Mouse (Mus musculus) liver, embryonic 18 days (tissue): Measurements from ENCODE around the gene Akr1c6. TPM values are rescaled to one million over a fixed set of nuclear protein-coding genes. Genes with fewer than 3 reads are reported as not detected.

Source experiments
- polyA plus RNA-seq: library from polyadenylated mRNA; depleted of rRNA; stranded (reverse); fragments of >200 nt; gene quantifications from 2 replicates; pipeline ENCODE4 v1.2.3, GENCODE M21; 2012; rRNA removed

Akr1c6 gene
- 26.0 and 48.9 TPM in 2 replicates for polyA plus RNA-seq

DNA sequence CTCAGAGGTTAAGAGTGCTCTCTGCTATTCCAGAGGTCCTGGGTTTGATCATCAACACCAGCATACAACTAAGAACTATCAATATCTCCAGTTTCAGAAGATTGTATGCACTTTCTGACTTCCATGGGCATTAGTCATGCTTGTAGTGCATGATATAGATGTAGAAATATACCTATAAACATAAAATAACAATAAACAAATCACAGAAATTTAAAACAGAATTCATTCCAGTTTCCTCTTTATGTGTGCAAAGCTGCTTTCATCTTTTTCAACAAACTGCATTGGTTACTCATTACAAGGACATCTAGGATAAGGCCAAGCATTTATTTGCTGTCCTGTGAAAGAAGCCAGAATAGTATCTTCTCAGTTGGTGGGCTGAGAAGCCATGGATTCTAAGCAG is at the start of gene Akr1c6:
Gene Akr1c6 (plus strand): TSS at position 301 of the 400 bp plus-strand sequence.

Other genes starting within 250 kb of the Akr1c6 start
- gene Akr1c13, start 243.2 kb upstream of the Akr1c6 start, polyA plus RNA-seq = 31.8 and 35.3 TPM in 2 replicates
- gene Akr1c19, start 205.6 kb upstream of the Akr1c6 start, polyA plus RNA-seq = 7.8 and 9.5 TPM in 2 replicates
- gene Akr1c12, start 154.9 kb upstream of the Akr1c6 start, polyA plus RNA-seq = 21.8 and 22.7 TPM in 2 replicates
- gene Akr1c20, start 89.0 kb downstream of the Akr1c6 start, polyA plus RNA-seq = 8.8 and 13.8 TPM in 2 replicates
- gene Akr1c21, start 139.8 kb downstream of the Akr1c6 start, polyA plus RNA-seq = not detected in 2 replicates
- gene Akr1e1, start 174.9 kb downstream of the Akr1c6 start, polyA plus RNA-seq = 11.7 and 14.1 TPM in 2 replicates